Mouse (Mus musculus): ENCODE measurements around the gene Zfp266. TPM values are rescaled to one million over a fixed set of nuclear protein-coding genes. Genes with fewer than 3 reads are reported as not detected.
"Not testable (repeated sequence)": the region's sequence is repeated elsewhere in the genome, so short reads cannot be mapped to it uniquely, and the experiment has no call there.

The Zfp266 gene
- 10 to 100 TPM; 39.8 to 44.1 TPM for total RNA-seq (2021)

GRCm38 (mm10) chr9:20521306-20521957 is at the start of gene Zfp266:
Zfp266 (minus strand) TSS chr9:20521417.
- intact Hi-C loops (cut with DNase I): no loop called here
- peak; percentile 94 for DNase-seq (ENCODE audit: low spot score in 2 of 2)

DNA sequence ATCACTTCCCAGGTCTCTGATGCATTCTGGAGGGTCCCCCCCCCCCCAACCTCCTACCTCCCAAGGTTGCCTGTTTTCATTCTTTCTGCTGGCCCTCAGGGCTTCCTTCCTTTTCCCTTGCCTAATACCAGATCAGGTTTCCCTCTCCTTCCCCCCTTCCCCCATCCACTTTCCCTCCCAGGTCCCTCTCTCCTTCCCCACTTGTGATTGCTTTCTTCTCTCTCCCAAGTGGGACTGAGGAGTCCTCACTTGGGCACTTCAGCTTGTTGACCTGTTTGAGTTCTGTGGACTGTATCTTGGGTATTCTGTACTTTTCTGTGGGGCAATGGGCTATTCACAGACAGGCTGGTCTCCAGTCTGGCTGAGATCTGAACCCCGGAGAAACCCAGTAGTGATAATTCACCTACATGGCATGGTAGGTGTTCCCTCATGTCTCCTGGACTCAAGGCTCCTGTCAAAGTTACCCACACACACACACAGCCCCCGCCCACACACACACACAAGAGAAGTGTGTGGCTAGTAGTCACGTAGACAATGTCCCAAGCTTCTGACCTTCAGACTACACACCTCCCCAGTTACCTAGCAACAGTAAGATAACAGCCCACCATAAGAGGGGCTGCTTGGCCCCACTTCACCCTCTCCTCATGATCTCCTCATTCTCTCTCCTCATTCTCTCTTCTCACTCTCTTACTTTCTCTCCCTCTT is 44.3 kb upstream of the Zfp266 start:
- DNase-seq (ENCODE audit: low spot score in 2 of 2); intact Hi-C loops (cut with DNase I): not testable (repeated sequence)

- DNase-seq (ENCODE audit: low spot score in 2 of 2): no peak
- intact Hi-C loops (cut with DNase I): no loop called here
Measured at GRCm38 (mm10) chr9:20562177-20562576, 41.0 kb upstream of the Zfp266 start.

DNA sequence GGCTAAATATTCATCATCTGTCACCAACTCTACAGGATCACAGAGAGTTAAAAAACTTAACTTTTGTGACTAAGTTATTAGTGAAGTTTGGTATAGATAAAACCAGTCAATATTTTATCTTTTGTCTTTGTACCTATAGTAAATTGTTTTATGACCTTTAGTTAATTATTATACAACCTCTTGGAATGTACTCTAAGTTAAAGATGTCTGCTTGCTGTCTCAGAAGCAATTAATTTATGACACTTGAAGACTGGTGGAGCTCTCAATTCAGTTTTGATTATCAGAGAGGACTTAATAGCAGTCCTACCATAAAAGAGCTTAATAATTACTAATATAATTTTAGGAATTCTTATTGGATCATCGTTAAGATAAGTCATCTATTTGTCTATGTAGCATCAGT is 31.5 kb upstream of the Zfp266 start:
- intact Hi-C loops (cut with DNase I): no loop called here
- no peak for DNase-seq (ENCODE audit: low spot score in 2 of 2)

DNA sequence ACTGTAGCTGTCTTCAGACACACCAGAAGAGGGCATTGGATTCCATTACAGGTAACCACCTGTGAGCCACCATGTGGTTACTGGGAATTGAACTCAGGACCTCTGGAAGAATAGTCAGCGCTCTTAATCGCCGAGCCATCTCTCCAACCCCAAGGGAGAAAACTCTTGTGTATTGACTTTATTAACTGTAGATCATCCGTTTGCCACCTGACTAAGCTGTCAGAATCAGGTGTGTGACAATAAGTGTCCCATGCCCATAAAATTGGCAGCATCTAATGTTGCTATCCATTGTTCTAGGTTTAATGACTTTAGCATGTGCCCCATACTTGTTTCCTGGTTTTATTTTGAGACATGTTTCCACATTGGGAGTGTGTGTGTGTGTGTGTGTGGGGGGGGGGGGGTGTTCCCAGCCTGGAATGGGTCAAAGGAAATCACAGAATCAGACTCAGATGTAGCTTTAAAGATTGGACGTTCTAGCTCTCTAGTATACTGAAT is 30.6 kb upstream of the Zfp266 start:
- intact Hi-C loops (cut with DNase I): no loop called here
- no peak for DNase-seq (ENCODE audit: low spot score in 2 of 2)

- intact Hi-C loops (cut with DNase I): loop anchor here (2.0 kb wide), 2 partner anchors 52 to 78 kb away; partner anchors contain the start of gene Zfp426
- DNase-seq (ENCODE audit: low spot score in 2 of 2): no peak
Measured at GRCm38 (mm10) chr9:20545151-20545550, 23.9 kb upstream of the Zfp266 start.

- peak; percentile 67 to 70 for DNase-seq (ENCODE audit: low spot score in 2 of 2)
- intact Hi-C loops (cut with DNase I): loop anchor here (1.0 to 2.0 kb wide), 3 partner anchors 38 to 77 kb away; partner anchors contain the start of gene Zfp426
Measured at GRCm38 (mm10) chr9:20544070-20544821, 23.0 kb upstream of the Zfp266 start.

DNA sequence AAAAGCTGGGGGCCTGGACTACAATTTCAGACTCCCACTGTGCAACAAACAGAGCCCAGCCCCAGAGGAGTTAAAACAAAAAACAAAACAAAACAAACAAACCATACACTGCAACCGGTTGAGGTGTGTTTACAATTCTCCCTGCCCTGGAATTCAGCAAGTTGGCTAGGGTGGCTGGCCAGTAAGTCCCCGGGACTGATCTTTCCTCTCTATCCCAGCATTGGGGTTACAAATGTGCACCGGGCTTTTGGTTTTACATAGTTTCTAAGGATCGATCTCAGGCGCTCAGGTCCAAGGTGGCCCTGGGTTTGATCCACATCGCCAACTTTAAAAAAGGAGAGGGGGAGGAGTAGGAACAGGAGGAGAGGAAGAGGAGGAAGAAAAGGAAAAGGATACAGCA is 22.3 kb upstream of the Zfp266 start:
- intact Hi-C loops (cut with DNase I): no loop called here
- DNase-seq (ENCODE audit: low spot score in 2 of 2): no peak

DNA sequence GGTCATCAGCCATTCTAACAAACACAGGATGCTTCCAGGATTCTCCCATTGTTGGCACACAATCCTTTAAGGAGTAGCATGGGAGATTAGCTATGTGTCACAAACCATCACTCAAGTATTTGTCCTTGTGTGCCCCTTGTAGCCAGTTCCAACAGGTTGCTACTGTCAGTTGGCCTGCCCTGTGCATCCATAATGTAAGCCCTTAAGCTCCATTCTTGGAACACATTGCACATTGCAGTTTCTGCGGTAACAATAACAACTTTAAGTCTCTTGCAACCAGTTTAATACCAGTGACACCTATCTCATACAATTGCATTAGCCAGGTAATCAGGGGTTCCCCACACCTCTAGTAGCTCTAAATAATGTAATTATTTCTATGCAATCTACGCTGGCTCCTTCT is 15.4 kb upstream of the Zfp266 start:
- intact Hi-C loops (cut with DNase I): no loop called here
- no peak for DNase-seq (ENCODE audit: low spot score in 2 of 2)

DNA sequence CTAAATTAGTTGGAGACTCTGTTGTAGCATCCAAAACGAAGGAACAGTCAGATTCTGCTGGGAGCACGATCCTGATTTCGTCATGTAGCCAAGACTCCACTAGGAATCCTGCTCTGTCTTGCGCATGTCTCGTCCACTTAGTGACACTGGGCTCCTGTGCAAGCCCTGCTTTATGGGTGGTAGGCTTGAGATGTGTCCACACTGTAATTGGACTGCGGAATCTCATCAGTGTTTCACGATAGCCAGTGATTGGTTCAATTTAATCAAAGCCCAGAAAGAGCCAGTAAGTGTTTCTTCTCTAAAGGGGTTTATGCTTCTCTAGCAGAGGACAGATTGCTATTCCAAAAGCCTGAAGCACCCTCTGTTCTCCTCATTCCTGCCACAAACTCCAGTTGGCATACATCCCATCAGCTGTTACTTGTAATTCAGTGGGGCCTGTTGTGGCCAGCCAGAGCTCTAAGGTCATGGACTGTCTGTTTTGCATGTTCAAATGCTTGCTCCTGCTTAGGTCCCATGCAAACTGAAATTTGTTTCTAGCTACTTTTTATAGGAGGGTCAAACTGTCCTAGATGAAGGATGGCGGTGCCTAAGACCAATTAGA is 13.2 kb upstream of the Zfp266 start:
- DNase-seq (ENCODE audit: low spot score in 2 of 2): no peak
- intact Hi-C loops (cut with DNase I): no loop called here

DNA sequence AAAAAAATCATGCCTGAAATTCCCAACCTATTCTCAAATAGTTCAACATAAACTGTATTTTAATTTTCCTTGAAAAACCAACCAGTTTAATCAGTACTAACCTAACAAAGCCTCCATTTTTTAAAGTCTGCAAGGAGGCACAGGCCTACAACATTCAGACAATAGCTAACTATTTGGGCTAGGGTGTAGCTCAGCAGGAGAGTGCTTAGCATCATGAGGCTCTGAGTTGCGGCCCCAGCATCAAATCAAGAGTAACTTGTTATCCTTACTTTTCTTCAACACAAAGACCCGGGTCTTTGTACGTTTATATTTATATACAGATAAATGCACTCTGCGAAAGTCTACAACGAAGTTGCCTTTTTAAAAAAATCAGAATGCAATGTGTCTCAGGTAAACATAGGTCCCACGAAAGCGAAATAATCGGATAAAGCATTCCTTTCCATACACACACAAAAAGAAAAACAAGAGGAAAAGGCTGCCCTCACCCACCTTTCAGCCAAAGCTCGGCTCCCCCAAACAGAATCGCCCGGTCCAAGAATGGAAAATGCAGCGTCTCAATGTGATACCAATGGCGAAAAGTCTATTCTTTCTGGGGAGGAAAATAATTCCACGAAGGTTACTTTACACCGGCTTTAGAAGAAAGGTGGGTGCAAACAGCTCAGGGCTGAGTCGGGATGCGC is 546 bp downstream of the Zfp266 start:
- intact Hi-C loops (cut with DNase I): loop anchor here (1.0 kb wide), 1 partner anchor 61 kb away; the partner anchor contains the start of gene Zfp846

GRCm38 (mm10) chr9:20519949-20520348 is 1.3 kb downstream of the Zfp266 start:
- intact Hi-C loops (cut with DNase I): loop anchor here (1.0 kb wide), 1 partner anchor 61 kb away; the partner anchor contains the start of gene Zfp846
- DNase-seq (ENCODE audit: low spot score in 2 of 2): no peak

More for the DNA sequence above, 546 bp downstream of the Zfp266 start:
- no peak for DNase-seq (ENCODE audit: low spot score in 2 of 2)

DNA sequence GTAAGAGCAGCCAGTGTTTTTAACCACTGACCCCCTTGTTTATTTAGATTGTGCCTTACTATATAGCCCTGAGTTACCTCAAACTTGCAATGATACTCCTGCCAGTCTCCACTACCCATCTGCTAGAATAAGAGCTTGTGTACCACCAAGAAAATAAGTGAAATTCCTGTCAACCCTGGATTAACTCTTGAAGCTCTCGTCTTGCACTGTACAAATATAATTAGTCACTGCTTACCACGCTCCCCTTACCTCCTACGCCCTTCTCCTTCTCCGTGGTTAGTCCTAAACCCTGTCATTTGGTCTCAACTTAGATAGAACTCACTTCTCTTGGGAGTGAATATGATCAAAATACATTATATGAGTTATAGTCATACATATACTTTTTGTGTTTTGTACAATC is 2.5 kb downstream of the Zfp266 start:
- intact Hi-C loops (cut with DNase I): no loop called here

DNA sequence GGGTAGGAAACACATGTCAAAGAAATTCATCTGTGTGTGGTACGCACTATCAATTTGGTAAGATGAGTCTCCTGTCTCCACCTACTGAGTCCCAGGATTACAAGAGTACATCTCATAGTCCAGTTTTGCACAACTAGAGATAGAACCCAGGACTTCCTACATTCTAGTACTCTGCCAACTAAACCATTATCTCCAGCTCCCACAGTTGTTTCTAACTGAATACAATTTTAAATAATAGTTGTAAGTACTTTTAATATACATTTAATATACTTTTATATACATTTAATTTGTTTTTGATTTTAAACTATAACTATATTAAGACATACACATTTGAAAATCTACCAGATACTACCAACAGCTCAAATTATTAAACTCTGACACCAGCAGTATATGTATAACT is 3.5 kb downstream of the Zfp266 start:
- intact Hi-C loops (cut with DNase I): no loop called here
- no peak for DNase-seq (ENCODE audit: low spot score in 2 of 2)

More for the DNA sequence above, 2.5 kb downstream of the Zfp266 start:
- DNase-seq (ENCODE audit: low spot score in 2 of 2): no peak

DNA sequence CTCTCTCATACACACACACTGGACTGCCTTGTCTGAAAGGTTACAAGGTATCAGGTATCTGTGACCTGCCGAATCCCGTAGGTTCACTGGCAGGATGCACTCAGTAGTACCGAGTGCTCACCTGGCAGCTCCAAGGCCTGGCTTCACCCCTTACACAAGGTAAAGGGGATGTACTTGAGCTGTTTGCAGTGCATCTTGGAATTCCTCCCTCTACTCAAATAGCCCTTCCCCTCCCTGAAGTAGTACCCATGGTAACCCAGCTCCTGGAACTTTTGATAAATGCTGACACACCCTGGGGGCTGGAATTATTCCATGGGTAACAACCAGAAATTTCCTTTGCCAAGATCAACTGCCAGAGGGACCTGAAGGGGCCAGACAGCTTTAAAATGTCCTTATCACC is 7.2 kb downstream of the Zfp266 start:
- no peak for DNase-seq (ENCODE audit: low spot score in 2 of 2)
- intact Hi-C loops (cut with DNase I): no loop called here

- intact Hi-C loops (cut with DNase I): no loop called here
Measured at GRCm38 (mm10) chr9:20512714-20513113, 8.5 kb downstream of the Zfp266 start.

GRCm38 (mm10) chr9:20511645-20512044 is 9.6 kb downstream of the Zfp266 start:
- intact Hi-C loops (cut with DNase I): no loop called here
- DNase-seq (ENCODE audit: low spot score in 2 of 2): no peak

More at GRCm38 (mm10) chr9:20512714-20513113, 8.5 kb downstream of the Zfp266 start:
- no peak for DNase-seq (ENCODE audit: low spot score in 2 of 2)

GRCm38 (mm10) chr9:20510346-20510745 is 10.9 kb downstream of the Zfp266 start:
- intact Hi-C loops (cut with DNase I): no loop called here
- DNase-seq (ENCODE audit: low spot score in 2 of 2): no peak

DNA sequence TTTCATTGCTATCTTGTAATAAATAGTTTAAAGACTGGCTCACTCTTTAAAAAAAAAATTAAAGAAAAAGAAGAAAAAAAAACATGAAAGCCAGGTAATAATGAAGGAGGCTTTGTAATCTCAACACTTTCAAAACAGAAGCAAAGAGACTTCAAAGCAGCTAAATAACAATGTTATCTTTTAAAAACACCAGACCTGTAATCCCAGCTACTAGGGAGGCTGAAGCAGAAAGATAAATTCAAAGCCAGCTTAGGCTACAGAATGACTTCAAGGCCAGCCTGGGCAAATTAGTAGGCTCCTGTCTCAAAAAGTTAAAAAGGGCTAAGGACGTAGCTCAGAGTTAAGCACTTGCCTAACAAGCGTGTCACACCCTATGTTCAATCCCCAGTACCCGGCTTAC is 11.5 kb downstream of the Zfp266 start:
- intact Hi-C loops (cut with DNase I): no loop called here
- DNase-seq (ENCODE audit: low spot score in 2 of 2): no peak

All from left cerebral cortex, postnatal 36 days (tissue).